Mouse (Mus musculus) liver, embryonic 16.5 days (tissue): Measurements from ENCODE around the gene Fam81a. TPM values are rescaled to one million over a fixed set of nuclear protein-coding genes. Genes with fewer than 3 reads are reported as not detected.

Source experiments
- ATAC-seq: fragments of 200-750 bp; cut with Nextera tagmentation; 2 replicates; pipeline ENCODE4 v1.8.0; 2017; ENCODE audit warnings: low read depth, mild to moderate bottlenecking, moderate number of reproducible peaks, moderate library complexity
- H3K27ac ChIP-seq: fragments of 300-500 bp; sonication (generic); 2 replicates; pipeline ENCODE4 v1.5.1; 2014; ENCODE audit warnings: mild to moderate bottlenecking, low read length
- H3K27me3 ChIP-seq: fragments of 300-500 bp; sonication (generic); 2 replicates; pipeline ENCODE4 v1.6.1; 2014; ENCODE audit warnings: low read depth, low read length, mixed read lengths; ENCODE audit not compliant: control insufficient read depth, insufficient read depth
- H3K36me3 ChIP-seq: fragments of 300-500 bp; sonication (generic); 2 replicates; pipeline ENCODE4 v1.6.1; 2014; ENCODE audit warnings: mild to moderate bottlenecking; ENCODE audit not compliant: control insufficient read depth, insufficient read depth
- H3K4me1 ChIP-seq: fragments of 300-500 bp; sonication (generic); 2 replicates; pipeline ENCODE4 v1.6.1; 2014; ENCODE audit warnings: low read depth, low read length, mixed read lengths; ENCODE audit not compliant: control insufficient read depth
- H3K4me2 ChIP-seq: fragments of 300-500 bp; sonication (generic); 2 replicates; pipeline ENCODE4 v1.6.1; 2014; ENCODE audit warnings: low read depth, low read length, mixed read lengths
- H3K4me3 ChIP-seq: fragments of 300-500 bp; sonication (generic); 2 replicates; pipeline ENCODE4 v1.5.1; 2014; ENCODE audit warnings: low read depth, mild to moderate bottlenecking, low read length
- H3K9ac ChIP-seq: fragments of 300-500 bp; sonication (generic); 2 replicates; pipeline ENCODE4 v1.6.1; 2014; ENCODE audit warnings: low read depth, low read length
- H3K9me3 ChIP-seq: fragments of 300-500 bp; sonication (generic); replicated peaks from 2 replicates; pipeline ENCODE4 v1.6.1; 2016; ENCODE audit warnings: low read length; ENCODE audit not compliant: control insufficient read depth
- WGBS: fragments of 180-500 bp; shearing (Covaris S2); extraction: QIAGEN DNeasy Blood & Tissue Kit; methylation state at CpG from one replicate; pipeline ENCODE4 v1.1.7; 2014; ENCODE audit not compliant: insufficient replicate concordance; 5-methylcytosine and 5-hydroxymethylcytosine counted together
- polyA plus RNA-seq: library from polyadenylated mRNA; unstranded; fragments of >200 nt; fragmentation: Nextera tagmentation; extraction: Ambion mirVana; gene quantifications from 2 replicates; pipeline ENCODE4 v1.2.1, GENCODE M21; 2015

Fam81a gene
- polyA plus RNA-seq, 1 experiment from 2014 or later = 0.54 TPM

GRCm38 (mm10) chr9:70081767-70082166, 60.6 kb downstream of the Fam81a start:
- WGBS = 83% methylated on average over 7 of the region's 7 CpGs
- no peaks in the 10 kb centered on the region for H3K9me3 ChIP-seq
- peaks cover 4% of the 10 kb centered on the region for H3K4me1 ChIP-seq
- ATAC-seq = no peak
- H3K27me3 ChIP-seq = no peaks in the 10 kb centered on the region; the same call in 1 of the 2 replicates
- H3K36me3 ChIP-seq = no peaks in the 10 kb centered on the region
- no peak overlapping the region for H3K4me3 ChIP-seq
- no peak overlapping the region for H3K9ac ChIP-seq
- no peak overlapping the region for H3K4me2 ChIP-seq
- no peak overlapping the region for H3K27ac ChIP-seq

- H3K27me3 ChIP-seq = no peaks in the 10 kb centered on the region; the same call in 1 of the 2 replicates
- H3K4me1 ChIP-seq = peaks cover 4% of the 10 kb centered on the region
- no peak overlapping the region for H3K27ac ChIP-seq
- H3K9me3 ChIP-seq = no peaks in the 10 kb centered on the region
- H3K4me2 ChIP-seq = no peak overlapping the region
- ATAC-seq = no peak
- H3K9ac ChIP-seq = no peak overlapping the region
- no peaks in the 10 kb centered on the region for H3K36me3 ChIP-seq
- WGBS = 39% methylated on average over 2 of the region's 2 CpGs
- no peak overlapping the region for H3K4me3 ChIP-seq
These were observed 61.4 kb downstream of the Fam81a start for GRCm38 (mm10) chr9:70080976-70081375.

GRCm38 (mm10) chr9:70080027-70080800, 62.1 kb downstream of the Fam81a start:
- Histone ChIP-seq H3K4me1 (peaks cover 4% of the 10 kb centered on the region), H3K4me3 (no peak overlapping the region), H3K9me3 (no peaks in the 10 kb centered on the region), H3K27ac (no peak overlapping the region), H3K9ac (no peak overlapping the region), H3K36me3 (no peaks in the 10 kb centered on the region), H3K4me2 (no peak overlapping the region), H3K27me3 (no peaks in the 10 kb centered on the region; the same call in 1 of the 2 replicates)
- 49% methylated on average over 9 of the region's 9 CpGs for WGBS
- no peak for ATAC-seq

GRCm38 (mm10) chr9:70078034-70078433, 64.3 kb downstream of the Fam81a start:
- H3K4me2 ChIP-seq = no peak overlapping the region
- H3K27me3 ChIP-seq = no peaks in the 10 kb centered on the region; the same call in 1 of the 2 replicates
- H3K9me3 ChIP-seq = no peaks in the 10 kb centered on the region
- peaks cover 4% of the 10 kb centered on the region for H3K4me1 ChIP-seq
- peak; percentile 45; the same call in 1 of the 2 replicates for ATAC-seq
- no peak overlapping the region for H3K27ac ChIP-seq
- H3K36me3 ChIP-seq = no peaks in the 10 kb centered on the region
- no peak overlapping the region for H3K9ac ChIP-seq
- H3K4me3 ChIP-seq = no peak overlapping the region
- 53% methylated on average over 3 of the region's 3 CpGs for WGBS

- no peaks in the 10 kb centered on the region for H3K9me3 ChIP-seq
- 72% methylated on average over 7 of the region's 7 CpGs for WGBS
- H3K9ac ChIP-seq = no peak overlapping the region
- H3K36me3 ChIP-seq = no peaks in the 10 kb centered on the region
- no peak overlapping the region for H3K4me2 ChIP-seq
- H3K4me1 ChIP-seq = peaks cover 4% of the 10 kb centered on the region
- no peak overlapping the region for H3K4me3 ChIP-seq
- no peak overlapping the region for H3K27ac ChIP-seq
- ATAC-seq = no peak
- no peaks in the 10 kb centered on the region; the same call in 1 of the 2 replicates for H3K27me3 ChIP-seq
These were observed 65.2 kb downstream of the Fam81a start for GRCm38 (mm10) chr9:70077170-70077569.

- H3K4me1 ChIP-seq = no peaks in the 10 kb centered on the region
- H3K4me3 ChIP-seq = no peak overlapping the region
- no peaks in the 10 kb centered on the region for H3K27me3 ChIP-seq
- no peak overlapping the region for H3K9ac ChIP-seq
- no peak overlapping the region for H3K27ac ChIP-seq
- no peak for ATAC-seq
- H3K4me2 ChIP-seq = no peak overlapping the region
- no peaks in the 10 kb centered on the region for H3K9me3 ChIP-seq
- WGBS = 65% methylated on average over 8 of the region's 8 CpGs
- H3K36me3 ChIP-seq = no peaks in the 10 kb centered on the region
These were observed 70.0 kb downstream of the Fam81a start for GRCm38 (mm10) chr9:70072387-70072786.

GRCm38 (mm10) chr9:70069961-70070435, 72.4 kb downstream of the Fam81a start:
- H3K9ac ChIP-seq = no peak overlapping the region
- no peaks in the 10 kb centered on the region for H3K27me3 ChIP-seq
- H3K4me1 ChIP-seq = no peaks in the 10 kb centered on the region
- no peak overlapping the region for H3K27ac ChIP-seq
- H3K4me2 ChIP-seq = no peak overlapping the region
- H3K9me3 ChIP-seq = no peaks in the 10 kb centered on the region
- H3K4me3 ChIP-seq = no peak overlapping the region
- H3K36me3 ChIP-seq = no peaks in the 10 kb centered on the region
- 59% methylated on average over 8 of the region's 8 CpGs for WGBS
- peak; percentile 16; the same call in 1 of the 2 replicates for ATAC-seq

GRCm38 (mm10) chr9:70067497-70067896, 74.9 kb downstream of the Fam81a start:
- ATAC-seq = peak; percentile 16; the same call in 1 of the 2 replicates
- no peak overlapping the region for H3K4me2 ChIP-seq
- H3K4me3 ChIP-seq = no peak overlapping the region
- 69% methylated on average over 3 of the region's 3 CpGs for WGBS
- no peaks in the 10 kb centered on the region for H3K4me1 ChIP-seq
- no peaks in the 10 kb centered on the region for H3K36me3 ChIP-seq
- no peaks in the 10 kb centered on the region for H3K9me3 ChIP-seq
- no peak overlapping the region for H3K27ac ChIP-seq
- no peaks in the 10 kb centered on the region for H3K27me3 ChIP-seq
- no peak overlapping the region for H3K9ac ChIP-seq

- Histone ChIP-seq H3K36me3 (no peaks in the 10 kb centered on the region), H3K9ac (no peak overlapping the region), H3K4me3 (no peak overlapping the region), H3K4me2 (no peak overlapping the region), H3K4me1 (no peaks in the 10 kb centered on the region), H3K9me3 (no peaks in the 10 kb centered on the region), H3K27me3 (no peaks in the 10 kb centered on the region), H3K27ac (no peak overlapping the region)
- no peak for ATAC-seq
- WGBS = 72% methylated on average over 3 of the region's 3 CpGs
These were observed 80.3 kb downstream of the Fam81a start for GRCm38 (mm10) chr9:70062012-70062411.
